Mouse (Mus musculus): ENCODE measurements around the gene Adgrb3. TPM values are rescaled to one million over a fixed set of nuclear protein-coding genes. Genes with fewer than 3 reads are reported as not detected.

Adgrb3 gene
- total and polyA plus RNA-seq, 2 experiments from 2014 or later, result 54.6 to 90.7 TPM

DNA sequence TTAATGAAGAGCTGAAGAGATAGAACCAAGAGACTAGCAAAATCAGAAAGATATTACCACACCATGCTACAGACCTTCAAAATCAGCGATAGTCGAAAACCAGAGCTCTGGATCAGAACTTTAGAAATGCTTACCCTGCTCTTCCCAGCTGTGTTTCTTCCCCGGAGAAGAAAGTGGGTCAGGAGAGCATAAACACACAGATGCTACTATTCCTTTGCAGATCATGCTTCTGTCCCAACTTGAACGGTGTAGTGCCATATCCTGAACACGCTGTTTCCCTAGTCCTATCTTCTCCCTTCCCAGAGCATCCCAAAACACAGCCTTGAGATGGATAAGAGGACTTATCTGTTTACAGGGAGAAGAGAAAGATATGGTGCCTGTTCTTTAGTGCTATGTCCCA lies 662.4 kb downstream of the Adgrb3 start:
- no peaks in the 10 kb centered on the region for H3K27me3 ChIP-seq (ENCODE audit: insufficient read depth, low read length)
- no peak for TF ChIP-seq CTCF (IDR thresholded peaks at IDR 0.05)
- H3K4me3 ChIP-seq (ENCODE audit: low read depth, low read length), result no peak overlapping the region
- peaks cover 10% of the 10 kb centered on the region for H3K4me1 ChIP-seq (ENCODE audit: insufficient read depth, low read length)
- H3K27ac ChIP-seq (ENCODE audit: low read depth, low read length), result no peak overlapping the region; the same call in 1 of the 2 replicates
- DNase-seq (ENCODE audit: low spot score), result no peak
- no peak overlapping the region for H3K4me2 ChIP-seq (ENCODE audit: low read depth, low read length, poor library complexity, severe bottlenecking)
- no peaks in the 10 kb centered on the region for H3K36me3 ChIP-seq (ENCODE audit: insufficient read depth, low read length)
- no peak overlapping the region for H3K9ac ChIP-seq (replicated peaks; ENCODE audit: low read length, poor library complexity, severe bottlenecking)
- 90% methylated on average over 5 of the region's 5 CpGs for whole genome bisulfite sequencing
- H3K9me3 ChIP-seq (ENCODE audit: low read length), result no peaks in the 10 kb centered on the region
- no peak for ATAC-seq (ENCODE audit: low FRiP score)

DNA sequence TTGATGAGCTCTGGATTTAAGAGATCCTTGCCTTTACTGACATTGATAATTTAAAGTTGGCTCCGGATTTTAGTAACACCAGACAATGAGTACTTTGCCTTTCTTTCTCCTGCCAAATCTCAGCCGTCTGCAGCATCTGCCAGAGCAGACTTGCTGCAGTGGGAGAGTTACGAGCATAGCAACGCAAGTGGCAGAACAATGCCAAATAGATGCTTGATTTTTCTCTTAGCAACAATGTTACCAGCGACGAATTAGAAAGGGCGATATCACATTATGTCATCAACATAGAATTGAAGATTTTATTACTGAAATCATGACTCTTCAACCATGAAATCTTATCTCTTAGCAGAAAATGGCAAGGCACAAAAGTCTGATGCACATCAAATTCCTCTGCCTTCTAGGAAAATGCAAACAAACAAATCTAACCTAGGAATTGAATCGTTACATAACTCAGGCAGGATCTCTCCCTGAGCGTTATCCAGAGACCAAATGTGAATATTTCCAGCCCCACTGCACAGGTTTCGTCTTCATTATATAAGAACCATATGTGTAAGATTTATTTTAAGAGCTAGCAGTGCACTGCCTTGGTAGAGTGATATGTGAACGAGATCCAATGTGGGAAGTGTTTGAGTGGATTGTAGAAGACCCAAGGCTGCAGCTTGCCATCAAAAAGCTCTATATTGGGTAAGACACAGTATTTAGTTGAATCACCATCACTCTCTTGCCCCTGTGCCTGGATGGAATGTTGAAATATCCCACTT lies 663.3 kb downstream of the Adgrb3 start:
- H3K36me3 ChIP-seq (ENCODE audit: insufficient read depth, low read length), result no peaks in the 10 kb centered on the region
- no peak overlapping the region for H3K4me3 ChIP-seq (ENCODE audit: low read depth, low read length)
- peaks cover 10% of the 10 kb centered on the region for H3K4me1 ChIP-seq (ENCODE audit: insufficient read depth, low read length)
- DNase-seq (ENCODE audit: low spot score) (peak; percentile 61), ATAC-seq (ENCODE audit: low FRiP score) (peak; percentile 69; the same call in 1 of the 2 replicates)
- TF ChIP-seq CTCF (IDR thresholded peaks at IDR 0.05), result no peak
- H3K9ac ChIP-seq (replicated peaks; ENCODE audit: low read length, poor library complexity, severe bottlenecking), result peak overlapping the region; percentile 14; the same call in 1 of the 2 replicates
- WGBS, result 20% methylated on average over 11 of the region's 11 CpGs
- H3K27me3 ChIP-seq (ENCODE audit: insufficient read depth, low read length), result no peaks in the 10 kb centered on the region
- no peaks in the 10 kb centered on the region for H3K9me3 ChIP-seq (ENCODE audit: low read length)
- H3K4me2 ChIP-seq (ENCODE audit: low read depth, low read length, poor library complexity, severe bottlenecking), result peak overlapping the region; percentile 2; the same call in 1 of the 2 replicates
- H3K27ac ChIP-seq (ENCODE audit: low read depth, low read length), result peak overlapping the region; percentile 60

DNA sequence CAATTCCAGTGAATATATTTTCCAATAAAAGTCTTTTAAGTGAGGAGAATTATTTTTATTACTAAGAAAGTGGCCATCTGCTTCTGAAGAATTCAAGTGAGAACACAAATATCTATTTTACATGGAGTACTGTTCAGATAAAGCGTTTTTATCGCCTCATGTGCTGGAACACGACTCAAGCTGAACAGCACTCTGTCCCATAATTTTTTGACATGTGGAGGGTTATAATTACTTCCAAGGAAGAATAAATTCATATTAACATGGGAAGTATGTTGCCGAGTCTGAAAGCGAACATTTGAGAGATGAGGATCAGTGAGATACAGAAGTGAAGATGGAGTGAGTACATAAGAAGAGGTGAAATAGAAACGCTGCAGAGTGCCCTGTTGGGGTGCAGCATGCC lies 665.9 kb downstream of the Adgrb3 start:
- Histone ChIP-seq H3K27ac (ENCODE audit: low read depth, low read length) (no peak overlapping the region), H3K9me3 (ENCODE audit: low read length) (no peaks in the 10 kb centered on the region), H3K4me2 (ENCODE audit: low read depth, low read length, poor library complexity, severe bottlenecking) (no peak overlapping the region), H3K27me3 (ENCODE audit: insufficient read depth, low read length) (no peaks in the 10 kb centered on the region), H3K9ac (replicated peaks; ENCODE audit: low read length, poor library complexity, severe bottlenecking) (no peak overlapping the region), H3K4me3 (ENCODE audit: low read depth, low read length) (no peak overlapping the region), H3K36me3 (ENCODE audit: insufficient read depth, low read length) (no peaks in the 10 kb centered on the region), H3K4me1 (ENCODE audit: insufficient read depth, low read length) (peaks cover 10% of the 10 kb centered on the region)
- no peak for DNase-seq (ENCODE audit: low spot score)
- 78% methylated on average over 6 of the region's 6 CpGs for WGBS
- ATAC-seq (ENCODE audit: low FRiP score), result no peak
- TF ChIP-seq CTCF (IDR thresholded peaks at IDR 0.05), result no peak

DNA sequence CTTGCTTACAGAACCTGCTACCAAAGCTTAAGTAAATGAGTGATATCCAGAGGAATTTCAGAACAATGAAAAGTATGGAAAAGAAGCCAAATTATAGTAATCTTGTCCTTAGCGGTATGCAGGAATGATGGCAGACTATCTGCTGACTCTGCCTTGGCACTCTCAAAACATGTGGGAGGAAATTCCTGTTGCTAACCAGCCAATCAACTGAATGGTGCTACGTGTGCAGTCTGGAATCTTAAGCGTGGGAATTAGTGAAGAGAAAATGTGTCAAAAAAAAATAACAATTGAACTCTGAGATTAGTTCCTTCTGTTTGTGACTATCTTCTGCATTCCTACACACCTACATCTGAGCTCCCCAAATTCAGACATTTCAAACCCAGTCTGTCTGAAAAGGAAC lies 683.3 kb downstream of the Adgrb3 start:
- H3K36me3 ChIP-seq (ENCODE audit: insufficient read depth, low read length), result no peaks in the 10 kb centered on the region
- no peaks in the 10 kb centered on the region for H3K27me3 ChIP-seq (ENCODE audit: insufficient read depth, low read length)
- no peak overlapping the region for H3K27ac ChIP-seq (ENCODE audit: low read depth, low read length)
- H3K9me3 ChIP-seq (ENCODE audit: low read length), result no peaks in the 10 kb centered on the region
- DNase-seq (ENCODE audit: low spot score), result no peak
- no peak for ATAC-seq (ENCODE audit: low FRiP score)
- no peak overlapping the region for H3K4me2 ChIP-seq (ENCODE audit: low read depth, low read length, poor library complexity, severe bottlenecking)
- 87% methylated on average over 3 of the region's 3 CpGs for WGBS
- H3K4me3 ChIP-seq (ENCODE audit: low read depth, low read length), result no peak overlapping the region
- no peak for TF ChIP-seq CTCF (IDR thresholded peaks at IDR 0.05)
- no peaks in the 10 kb centered on the region for H3K4me1 ChIP-seq (ENCODE audit: insufficient read depth, low read length)
- H3K9ac ChIP-seq (replicated peaks; ENCODE audit: low read length, poor library complexity, severe bottlenecking), result no peak overlapping the region

DNA sequence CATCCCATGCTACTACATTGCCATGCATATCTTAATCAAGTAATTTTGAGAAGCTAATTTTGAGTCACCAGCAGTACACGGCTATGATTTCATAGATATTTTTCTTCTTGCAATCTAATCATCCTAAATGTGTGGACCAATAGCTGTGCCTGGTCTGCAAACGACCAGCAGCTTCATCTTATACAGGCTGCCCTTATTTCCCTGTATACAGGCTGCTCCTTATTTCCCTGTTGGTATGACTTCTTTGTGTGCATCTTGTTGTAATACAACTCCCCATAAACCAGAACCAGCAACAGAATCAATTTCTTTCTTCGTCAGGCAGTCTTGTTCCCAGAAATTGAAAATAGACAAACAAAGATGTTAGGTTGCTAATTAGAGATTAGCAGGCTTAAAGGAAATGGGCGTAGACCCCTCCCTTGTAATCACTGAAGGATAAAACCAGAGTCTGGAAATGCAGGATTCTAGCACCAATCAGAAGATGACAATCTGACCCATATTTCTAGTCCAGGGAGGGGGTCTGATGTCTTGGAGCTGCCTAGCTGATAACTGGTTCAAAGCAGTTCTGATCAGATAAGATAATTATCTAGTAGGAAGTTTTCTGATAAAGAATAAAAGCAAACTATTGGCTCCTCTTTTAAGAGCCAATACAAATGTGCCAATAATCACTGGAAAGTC lies 697.2 kb downstream of the Adgrb3 start:
- peak; percentile 9 for DNase-seq (ENCODE audit: low spot score)
- Histone ChIP-seq H3K9ac (replicated peaks; ENCODE audit: low read length, poor library complexity, severe bottlenecking) (no peak overlapping the region), H3K4me1 (ENCODE audit: insufficient read depth, low read length) (no peaks in the 10 kb centered on the region), H3K27ac (ENCODE audit: low read depth, low read length) (peak overlapping the region; percentile 55; the same call in 1 of the 2 replicates), H3K4me2 (ENCODE audit: low read depth, low read length, poor library complexity, severe bottlenecking) (no peak overlapping the region), H3K4me3 (ENCODE audit: low read depth, low read length) (no peak overlapping the region), H3K36me3 (ENCODE audit: insufficient read depth, low read length) (no peaks in the 10 kb centered on the region), H3K27me3 (ENCODE audit: insufficient read depth, low read length) (no peaks in the 10 kb centered on the region), H3K9me3 (ENCODE audit: low read length) (no peaks in the 10 kb centered on the region)
- 50% methylated on average over 4 of the region's 4 CpGs for WGBS
- no peak for TF ChIP-seq CTCF (IDR thresholded peaks at IDR 0.05)
- ATAC-seq (ENCODE audit: low FRiP score), result no peak

DNA sequence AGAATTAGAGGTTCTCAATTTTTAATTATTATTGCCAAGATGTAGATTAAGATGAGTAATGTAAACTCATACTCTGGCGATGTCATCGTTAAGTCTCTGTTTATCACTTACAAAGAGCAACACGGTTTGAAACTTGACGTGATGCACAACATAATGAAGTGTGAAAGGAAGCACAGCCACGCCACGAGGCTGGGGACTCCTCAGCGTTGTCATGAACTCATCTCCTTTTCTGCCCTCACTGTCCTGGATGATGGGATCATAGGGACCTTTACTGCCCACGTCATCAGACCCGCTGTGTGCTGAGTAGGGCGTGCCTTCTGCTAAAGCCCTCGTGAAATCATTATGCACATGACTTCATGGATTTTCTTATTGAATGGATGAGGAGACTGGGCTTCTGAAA lies 714.0 kb downstream of the Adgrb3 start:
- no peak for TF ChIP-seq CTCF (IDR thresholded peaks at IDR 0.05)
- no peaks in the 10 kb centered on the region for H3K9me3 ChIP-seq (ENCODE audit: low read length)
- no peak for ATAC-seq (ENCODE audit: low FRiP score)
- WGBS, result 77% methylated on average over 11 of the region's 11 CpGs
- DNase-seq (ENCODE audit: low spot score), result no peak
- H3K9ac ChIP-seq (replicated peaks; ENCODE audit: low read length, poor library complexity, severe bottlenecking), result no peak overlapping the region
- H3K4me2 ChIP-seq (ENCODE audit: low read depth, low read length, poor library complexity, severe bottlenecking), result no peak overlapping the region
- no peaks in the 10 kb centered on the region for H3K27me3 ChIP-seq (ENCODE audit: insufficient read depth, low read length)
- no peaks in the 10 kb centered on the region for H3K36me3 ChIP-seq (ENCODE audit: insufficient read depth, low read length)
- no peak overlapping the region for H3K4me3 ChIP-seq (ENCODE audit: low read depth, low read length)
- H3K4me1 ChIP-seq (ENCODE audit: insufficient read depth, low read length), result no peaks in the 10 kb centered on the region
- no peak overlapping the region for H3K27ac ChIP-seq (ENCODE audit: low read depth, low read length)
